Mouse (Mus musculus) liver, adult 2 months (tissue): ENCODE measurements around the gene Aatk. TPM values are rescaled to one million over a fixed set of nuclear protein-coding genes. Genes with fewer than 3 reads are reported as not detected.

Source experiments
- DNase-seq: peaks from one replicate; pipeline ENCODE4 v3.0.0-alpha.2; 2011; ENCODE audit warnings: low read depth, low spot score; ENCODE audit errors: extremely low read depth
- H3K27ac ChIP-seq: fragments of 200-500 bp; replicated peaks from 2 replicates; pipeline ENCODE4 v1.5.1; 2012; ENCODE audit warnings: low read depth, mild to moderate bottlenecking, control low read depth, inconsistent platforms, low read length; ENCODE audit not compliant: insufficient read depth
- H3K27me3 ChIP-seq: fragments of 200-500 bp; 2 replicates; pipeline ENCODE4 v1.6.1; 2012; ENCODE audit warnings: mild to moderate bottlenecking, moderate library complexity, low read length, inconsistent platforms; ENCODE audit not compliant: control insufficient read depth, insufficient read depth
- H3K36me3 ChIP-seq: fragments of 200-500 bp; 2 replicates; pipeline ENCODE4 v1.6.1; 2012; ENCODE audit warnings: low read length, inconsistent platforms; ENCODE audit not compliant: control insufficient read depth, insufficient read depth
- H3K4me1 ChIP-seq: fragments of 200-500 bp; 2 replicates; pipeline ENCODE4 v1.6.1; 2011; ENCODE audit warnings: low read length; ENCODE audit not compliant: control insufficient read depth, insufficient read depth
- H3K4me3 ChIP-seq: fragments of 200-500 bp; 2 replicates; pipeline ENCODE4 v1.5.1; 2011; ENCODE audit warnings: low read depth, mild to moderate bottlenecking, control low read depth, low read length, moderate library complexity; ENCODE audit not compliant: insufficient read depth
- H3K79me2 ChIP-seq: fragments of 200-500 bp; 2 replicates; pipeline ENCODE4 v1.6.1; 2012; ENCODE audit warnings: inconsistent platforms, mild to moderate bottlenecking, low read length, moderate library complexity; ENCODE audit not compliant: control insufficient read depth, insufficient read depth
- H3K9ac ChIP-seq: fragments of 200-500 bp; 2 replicates; pipeline ENCODE4 v1.6.1; 2012; ENCODE audit warnings: low read depth, mild to moderate bottlenecking, control low read depth, inconsistent platforms, low read length
- CTCF ChIP-seq: fragments of 200-500 bp; IDR thresholded peaks from 2 replicates; pipeline ENCODE4 v1.5.1; 2011; ENCODE audit warnings: low read depth, low read length, control low read depth
- POLR2A ChIP-seq: fragments of 200-500 bp; IDR thresholded peaks from 2 replicates; pipeline ENCODE4 v1.6.1; 2011; ENCODE audit warnings: low read length, control low read depth; ENCODE audit not compliant: insufficient read depth; ENCODE audit errors: extremely low read depth
- WGBS: fragments of 180-500 bp; shearing (Covaris S2); methylation state at CpG from one replicate; pipeline ENCODE4 v1.1.7; 2018; 5-methylcytosine and 5-hydroxymethylcytosine counted together
- polyA plus RNA-seq: library from polyadenylated mRNA; depleted of rRNA; stranded (reverse); fragments of >200 nt; gene quantifications from 2 replicates; pipeline ENCODE4 v1.2.3, GENCODE M21; 2012
- total RNA-seq: library from RNA; depleted of rRNA; stranded (reverse); fragments of >200 nt; gene quantifications from 2 replicates; pipeline ENCODE4 v1.2.3, GENCODE M21; 2014

Aatk gene
- total and polyA plus RNA-seq, 2 experiments: 1.0 to 2.0 TPM

DNA sequence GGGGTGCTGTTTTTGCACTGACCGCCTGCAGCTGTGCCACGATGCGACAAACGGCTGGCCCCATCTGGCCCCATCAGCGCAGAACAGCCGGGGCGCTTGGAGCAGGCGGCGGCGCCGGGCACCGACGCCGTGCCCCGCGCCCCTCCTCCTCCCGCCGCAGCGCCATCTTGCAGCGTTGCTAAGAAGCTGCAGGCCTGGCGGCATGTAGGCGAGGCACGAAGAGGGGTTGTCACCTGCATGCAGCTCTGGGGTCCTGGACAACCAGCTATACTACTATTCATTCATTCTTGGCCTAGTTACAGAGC lies 1.2 kb upstream of the Aatk start:
- Histone ChIP-seq H3K79me2 (no peaks in the 10 kb centered on the region), H3K4me3 (no peak overlapping the region), H3K4me1 (no peaks in the 10 kb centered on the region), H3K27me3 (peaks cover 5% of the 10 kb centered on the region; the same call in 1 of the 2 replicates), H3K36me3 (no peaks in the 10 kb centered on the region), H3K9ac (no peak overlapping the region), H3K27ac (no peak overlapping the region)
- no peak for TF ChIP-seq CTCF
- TF ChIP-seq POLR2A: no peak
- DNase-seq: no peak
- 29% methylated on average over 23 of the region's 23 CpGs for WGBS

DNA sequence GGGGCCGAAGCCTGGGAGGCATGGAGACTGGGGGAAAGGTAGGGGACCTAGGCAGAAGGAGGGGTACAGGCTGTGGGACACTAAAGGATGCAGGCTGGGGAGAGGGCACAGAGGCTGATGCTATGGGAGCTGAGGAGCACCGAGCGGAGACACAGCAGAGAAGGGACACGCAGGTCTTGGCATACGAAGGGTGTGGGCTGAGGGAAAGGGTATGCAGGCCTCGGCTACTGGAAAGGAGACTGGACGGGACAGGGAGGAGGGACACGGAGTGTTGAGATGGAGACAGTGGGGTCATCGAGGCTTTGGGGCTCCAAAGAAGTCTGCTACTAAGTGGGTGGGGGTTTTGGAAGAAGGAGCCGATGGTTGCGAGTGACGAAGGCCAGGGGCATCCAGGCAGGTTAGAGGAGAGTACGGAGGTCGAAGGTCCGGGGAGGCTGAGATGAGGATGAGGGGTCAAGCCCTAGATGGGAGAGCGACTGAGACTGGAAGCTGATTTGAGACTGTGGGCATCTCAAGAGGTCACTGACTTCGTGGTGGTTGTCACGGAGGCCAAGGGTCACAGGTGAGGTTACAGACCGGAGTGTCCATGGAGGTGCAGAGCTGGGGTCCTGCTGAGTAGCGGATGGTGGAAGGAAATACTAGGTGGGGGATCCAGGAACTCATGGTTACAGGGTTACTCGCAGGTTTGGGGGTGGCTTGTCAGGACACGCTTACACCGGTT lies 724 bp upstream of the Aatk start:
- WGBS: 29% methylated on average over 23 of the region's 23 CpGs
- Histone ChIP-seq H3K4me3 (no peak overlapping the region; the same call in 1 of the 2 replicates), H3K36me3 (no peaks in the 10 kb centered on the region), H3K27ac (no peak overlapping the region), H3K4me1 (no peaks in the 10 kb centered on the region), H3K79me2 (no peaks in the 10 kb centered on the region), H3K9ac (no peak overlapping the region), H3K27me3 (peaks cover 5% of the 10 kb centered on the region; the same call in 1 of the 2 replicates)
- TF ChIP-seq POLR2A (no peak), CTCF (no peak)
- no peak for DNase-seq

DNA sequence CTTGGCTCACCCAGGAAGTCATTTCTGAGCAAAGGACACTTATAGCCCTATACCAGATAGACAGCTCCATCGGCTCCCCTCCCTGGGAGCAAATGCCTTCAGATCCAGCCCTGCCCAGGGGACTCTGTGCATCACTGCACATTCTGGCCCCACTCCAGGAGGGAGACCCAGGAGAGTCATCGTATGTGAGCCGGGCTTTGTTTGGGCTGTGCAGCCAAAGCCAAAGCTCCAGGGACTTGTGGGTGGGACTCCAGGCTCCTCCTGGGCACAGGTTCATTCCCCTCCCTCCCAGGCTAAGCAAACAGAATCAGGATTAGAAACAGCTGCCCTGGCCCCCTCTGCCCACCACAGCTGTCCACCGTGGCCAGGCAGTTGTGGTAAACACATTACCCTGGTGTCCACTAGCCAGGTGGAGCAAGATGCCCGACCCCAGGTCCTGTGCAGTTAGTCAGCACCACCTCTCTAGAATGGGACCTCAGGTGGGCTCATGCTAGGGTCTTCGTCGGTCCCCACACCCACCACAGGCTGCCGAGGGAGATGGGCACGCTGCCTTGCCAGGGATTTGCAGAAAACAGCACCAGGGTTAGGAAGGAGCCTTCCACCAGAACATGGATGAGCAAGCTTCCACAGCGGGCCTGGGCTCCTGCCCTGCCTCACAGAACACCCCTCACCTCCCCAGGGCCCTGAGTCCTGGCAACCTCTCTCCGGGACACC lies 971 bp downstream of the Aatk start:
- TF ChIP-seq CTCF (no peak), POLR2A (no peak)
- no peaks in the 10 kb centered on the region for H3K79me2 ChIP-seq
- peaks cover 3% of the 10 kb centered on the region; the same call in 1 of the 2 replicates for H3K4me1 ChIP-seq
- peaks cover 5% of the 10 kb centered on the region; the same call in 1 of the 2 replicates for H3K27me3 ChIP-seq
- 52% methylated on average over 11 of the region's 11 CpGs for WGBS
- H3K4me3 ChIP-seq: peak overlapping the region; percentile 40; the same call in 1 of the 2 replicates
- no peaks in the 10 kb centered on the region for H3K36me3 ChIP-seq
- no peak for DNase-seq
- no peak overlapping the region for H3K27ac ChIP-seq
- H3K9ac ChIP-seq: peak overlapping the region; percentile 16; the same call in 1 of the 2 replicates

DNA sequence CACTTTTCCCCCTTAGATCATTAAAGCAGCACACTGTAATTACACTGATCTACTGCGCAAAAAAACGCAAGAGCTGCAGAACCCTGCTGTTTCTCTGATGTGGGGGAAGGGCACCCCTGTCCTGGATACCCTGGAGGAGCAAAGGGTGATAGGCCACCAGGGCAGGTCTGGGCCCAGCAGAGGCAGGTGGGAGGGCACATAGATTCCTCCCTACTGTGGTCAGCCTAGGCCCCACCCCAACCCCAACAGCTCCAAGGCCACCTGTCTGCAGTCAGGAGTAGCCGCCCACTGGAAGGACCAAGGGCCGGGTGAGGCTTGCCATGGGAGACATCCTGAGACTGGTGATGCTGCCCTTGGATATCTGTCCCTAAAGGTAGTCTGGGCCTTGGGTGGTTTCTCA lies 1.6 kb downstream of the Aatk start:
- 70% methylated on average over 4 of the region's 4 CpGs for WGBS
- peaks cover 5% of the 10 kb centered on the region; the same call in 1 of the 2 replicates for H3K27me3 ChIP-seq

DNA sequence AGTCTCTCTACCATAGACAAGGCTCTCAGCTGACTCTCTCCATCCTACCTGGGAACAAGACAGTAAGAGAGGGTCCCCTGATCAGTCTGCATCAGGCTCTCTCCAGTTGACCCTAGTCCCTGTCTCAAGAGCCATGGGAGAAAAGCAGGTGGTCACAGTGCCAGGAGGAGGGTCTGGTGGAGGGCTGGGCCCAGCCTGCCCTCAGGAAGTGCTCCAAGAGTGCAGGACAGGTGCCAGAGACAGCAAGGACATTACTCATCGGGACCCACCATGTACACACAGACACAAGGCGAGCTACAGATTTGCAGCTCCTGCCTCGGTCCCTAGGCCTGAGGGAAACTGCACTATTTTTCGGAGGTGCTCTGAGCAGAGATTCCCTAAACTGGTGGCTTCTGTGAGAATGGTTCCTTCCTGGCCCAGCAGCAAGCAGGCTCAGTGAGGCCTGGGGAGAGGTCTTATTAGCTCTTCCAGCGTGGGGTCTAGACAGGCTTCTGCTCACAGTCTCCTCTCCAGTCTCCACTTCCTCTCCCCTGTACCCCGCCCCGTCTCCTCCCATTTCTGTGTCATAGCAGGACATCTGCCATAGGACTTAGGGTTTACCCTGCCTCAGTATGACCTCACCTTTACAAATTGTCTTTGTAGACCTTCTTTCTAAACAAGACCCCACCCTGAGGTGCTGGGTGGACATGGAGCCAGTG lies 4.7 kb downstream of the Aatk start:
- TF ChIP-seq CTCF: no peak
- no peak for TF ChIP-seq POLR2A
- peak overlapping the region; percentile 62 for H3K27ac ChIP-seq
- no peak overlapping the region for H3K9ac ChIP-seq
- DNase-seq: no peak
- H3K36me3 ChIP-seq: no peaks in the 10 kb centered on the region
- H3K79me2 ChIP-seq: no peaks in the 10 kb centered on the region
- no peak overlapping the region for H3K4me3 ChIP-seq
- H3K4me1 ChIP-seq: peaks cover 3% of the 10 kb centered on the region; the same call in 1 of the 2 replicates
- peaks cover 5% of the 10 kb centered on the region; the same call in 1 of the 2 replicates for H3K27me3 ChIP-seq
- 71% methylated on average over 7 of the region's 7 CpGs for WGBS

More for the DNA sequence above, 1.6 kb downstream of the Aatk start:
- Histone ChIP-seq H3K4me1 (peaks cover 3% of the 10 kb centered on the region; the same call in 1 of the 2 replicates), H3K36me3 (no peaks in the 10 kb centered on the region), H3K9ac (no peak overlapping the region), H3K27ac (no peak overlapping the region), H3K79me2 (no peaks in the 10 kb centered on the region), H3K4me3 (no peak overlapping the region)
- TF ChIP-seq CTCF: no peak
- no peak for TF ChIP-seq POLR2A
- no peak for DNase-seq
